Comparison of ENCODE assay signal across 8 mouse cellular contexts in genomic region chr17:23592208-23592925, GRCm38 (mm10). TPM values are rescaled to one million over a fixed set of nuclear protein-coding genes. Genes with fewer than 3 reads are reported as not detected.
DNase-seq lines count a peak whose midpoint lies in the region; ATAC-seq and TF ChIP-seq lines count a peak whose summit lies in the region.

No protein-coding gene starts in this region.

- H3K27me3 ChIP-seq in G1E (ENCODE audit: insufficient read depth, low read length), result no peaks in the 10 kb centered on the region; the same call in 1 of the 2 replicates
- no peaks in the 10 kb centered on the region for H3K27me3 ChIP-seq in forebrain, embryonic 16.5 days (replicated peaks; ENCODE audit: control insufficient read depth, insufficient read depth, low read length)
- H3K27me3 ChIP-seq in lung, embryonic 14.5 days (ENCODE audit: insufficient read depth, low read length), result no peaks in the 10 kb centered on the region
- no peaks in the 10 kb centered on the region for H3K27me3 ChIP-seq in thymus, adult 2 months (ENCODE audit: control insufficient read depth, insufficient read depth, low read length)

- peak; percentile 94 for ATAC-seq in G1E (ENCODE audit: extremely low read depth, insufficient number of reproducible peaks, low FRiP score, poor library complexity, severe bottlenecking)
- peak; percentile 99 for ATAC-seq in forebrain, embryonic 16.5 days
- ATAC-seq in lung, embryonic 14.5 days (ENCODE audit: insufficient read depth), result peak; percentile 100

- intact Hi-C loops in heart, postnatal 36 days (cut with DNase I), result loop anchor here (2.0 kb wide), 1 partner anchor 28 kb away; the partner anchor contains the start of gene Zfp213

- H3K9me3 ChIP-seq in G1E (replicated peaks), result no peaks in the 10 kb centered on the region
- no peaks in the 10 kb centered on the region for H3K9me3 ChIP-seq in forebrain, embryonic 16.5 days (ENCODE audit: control insufficient read depth, low read length)
- H3K9me3 ChIP-seq in lung, embryonic 14.5 days (ENCODE audit: low read depth, low read length), result no peaks in the 10 kb centered on the region

- peak; percentile 47; the same call in 1 of the 2 replicates for TF ChIP-seq POLR2A in olfactory bulb, adult 2 months (IDR thresholded peaks at IDR 0.05; ENCODE audit: insufficient read depth, low read depth, low read length)
- no peak for TF ChIP-seq POLR2A in thymus, adult 2 months (IDR thresholded peaks at IDR 0.05; ENCODE audit: control insufficient read depth, extremely low read depth, insufficient read depth, low read length, poor library complexity)

- no peak for TF ChIP-seq CTCF in G1E (IDR thresholded peaks at IDR 0.05; ENCODE audit: low read depth, low read length)
- no peak for TF ChIP-seq CTCF in layer of hippocampus, adult 2 months (conservative IDR thresholded peaks at IDR 0.05)
- no peak for TF ChIP-seq CTCF in lung, embryonic 14.5 days (IDR thresholded peaks at IDR 0.05; ENCODE audit: low read depth)
- no peak for TF ChIP-seq CTCF in olfactory bulb, adult 2 months (IDR thresholded peaks at IDR 0.05; ENCODE audit: insufficient read depth, low read depth, low read length)
- no peak for TF ChIP-seq CTCF in thymus, adult 2 months (IDR thresholded peaks at IDR 0.05; ENCODE audit: borderline replicate concordance, control insufficient read depth, extremely low read depth, insufficient read depth, low read length, poor library complexity)

- H3K9ac ChIP-seq in forebrain, embryonic 16.5 days (replicated peaks; ENCODE audit: low read depth, low read length), result peak overlapping the region; percentile 68
- H3K9ac ChIP-seq in lung, embryonic 14.5 days, result peak overlapping the region; percentile 67

- H3K4me2 ChIP-seq in forebrain, embryonic 16.5 days (ENCODE audit: low read length), result peak overlapping the region; percentile 82
- peak overlapping the region; percentile 90 for H3K4me2 ChIP-seq in lung, embryonic 14.5 days

- peaks cover 9% of the 10 kb centered on the region for H3K4me1 ChIP-seq in G1E (ENCODE audit: insufficient read depth, low read depth, low read length)
- peaks cover 11% of the 10 kb centered on the region for H3K4me1 ChIP-seq in forebrain, embryonic 16.5 days (replicated peaks; ENCODE audit: control insufficient read depth, insufficient read depth, low read length)
- H3K4me1 ChIP-seq in lung, embryonic 14.5 days (ENCODE audit: insufficient read depth), result 0 out of 2 replicates have a peak, but pooled peaks cover 5% of the 10 kb centered on the region
- peaks cover 4% of the 10 kb centered on the region; the same call in 1 of the 2 replicates for H3K4me1 ChIP-seq in olfactory bulb, adult 2 months (ENCODE audit: control insufficient read depth, insufficient read depth, low read length)
- H3K4me1 ChIP-seq in thymus, adult 2 months (replicated peaks; ENCODE audit: control insufficient read depth, insufficient read depth, low read length), result peaks cover 7% of the 10 kb centered on the region

- peak; percentile 63 for DNase-seq in G1E (ENCODE audit: low spot score)
- DNase-seq in cerebellum, adult 18-20 months, result peak; percentile 99
- DNase-seq in heart, postnatal 36 days, result peak; percentile 85 to 89
- peak; percentile 94 to 95 for DNase-seq in layer of hippocampus, adult 2 months (ENCODE audit: low spot score in 2 of 2)
- DNase-seq in lung, embryonic 14.5 days, result peak; percentile 99
- DNase-seq in thymus, adult 2 months, result peak; percentile 89

- H3K27ac ChIP-seq in forebrain, embryonic 16.5 days (ENCODE audit: low read length), result peak overlapping the region; percentile 77
- peak overlapping the region; percentile 91 for H3K27ac ChIP-seq in layer of hippocampus, adult 2 months
- peak overlapping the region; percentile 70 for H3K27ac ChIP-seq in lung, embryonic 14.5 days (ENCODE audit: low read depth)
- H3K27ac ChIP-seq in olfactory bulb, adult 2 months (ENCODE audit: insufficient read depth, low read depth, low read length), result peak overlapping the region; percentile 68
- H3K27ac ChIP-seq in thymus, adult 2 months (ENCODE audit: control insufficient read depth, insufficient read depth, low read length), result no peak overlapping the region

- WGBS in forebrain, embryonic 16.5 days, result 6% methylated on average over 34 of the region's 34 CpGs
- WGBS in lung, embryonic 14.5 days, result 6% methylated on average over 34 of the region's 34 CpGs
- 4% methylated on average over 34 of the region's 34 CpGs for WGBS in olfactory bulb, adult 2 months
- WGBS in thymus, adult 2 months, result 9% methylated on average over 34 of the region's 34 CpGs

- no peaks in the 10 kb centered on the region for H3K36me3 ChIP-seq in G1E (replicated peaks)
- H3K36me3 ChIP-seq in forebrain, embryonic 16.5 days (ENCODE audit: control insufficient read depth, insufficient read depth), result no peaks in the 10 kb centered on the region
- H3K36me3 ChIP-seq in lung, embryonic 14.5 days (ENCODE audit: insufficient read depth), result no peaks in the 10 kb centered on the region
- H3K36me3 ChIP-seq in thymus, adult 2 months (ENCODE audit: control insufficient read depth, insufficient read depth, low read length), result no peaks in the 10 kb centered on the region

- H3K4me3 ChIP-seq in G1E (ENCODE audit: low read depth, low read length), result peak overlapping the region; percentile 64
- H3K4me3 ChIP-seq in forebrain, embryonic 16.5 days (replicated peaks; ENCODE audit: low read length), result peak overlapping the region; percentile 54
- H3K4me3 ChIP-seq in layer of hippocampus, adult 2 months, result peak overlapping the region; percentile 66
- peak overlapping the region; percentile 50 for H3K4me3 ChIP-seq in lung, embryonic 14.5 days (ENCODE audit: low read depth, low read length)
- H3K4me3 ChIP-seq in olfactory bulb, adult 2 months (ENCODE audit: insufficient read depth, low read depth, low read length), result peak overlapping the region; percentile 45
- H3K4me3 ChIP-seq in thymus, adult 2 months (ENCODE audit: control insufficient read depth, insufficient read depth, low read length), result peak overlapping the region; percentile 50

RNA-seq across cellular contexts. Expression of gene Zfp13, which starts 6.9 kb away (rescaled TPM):
- not detected in 2 replicates for total RNA-seq in G1E (2014; fragmentation: Nextera tagmentation)
- total RNA-seq in G1E (2017), result not detected in 2 replicates
- polyA plus RNA-seq in G1E (2012), result 0.12 and 0.14 TPM in 2 replicates
- polyA plus RNA-seq in forebrain, embryonic 16.5 days (2015; fragmentation: Nextera tagmentation; extraction: Ambion mirVana), result 26.2 and 28.5 TPM in 2 replicates
- total RNA-seq in heart, postnatal 36 days (2021), result 1 to 10 TPM; 2.4 to 4.1 TPM
- 10 to 100 TPM; 30.1 to 33.6 TPM for total RNA-seq in layer of hippocampus, adult 2 months (2021)
- 12.3 and 15.6 TPM in 2 replicates for polyA plus RNA-seq in lung, embryonic 14.5 days (2014; fragmentation: Nextera tagmentation; extraction: Ambion mirVana)
- not detected in 2 replicates for polyA plus RNA-seq in olfactory bulb, adult 2 months (2012; ENCODE audit: insufficient read depth, insufficient read length, low replicate concordance, missing spikeins)
- polyA plus RNA-seq in thymus, adult 2 months (2012; rRNA removed), result 2.5 and 3.0 TPM in 2 replicates

RNA-seq across cellular contexts. Expression of gene Zscan10, which starts 8.3 kb away (rescaled TPM):
- total RNA-seq in G1E (2014; fragmentation: Nextera tagmentation) (0.29 and 0.45 TPM in 2 replicates), G1E (2017) (0.12 and 0.44 TPM in 2 replicates)
- polyA plus RNA-seq in G1E (2012), result 0.09 and 0.10 TPM in 2 replicates
- polyA plus RNA-seq in forebrain, embryonic 16.5 days (2015; fragmentation: Nextera tagmentation; extraction: Ambion mirVana), result not detected in 2 replicates
- not detected for total RNA-seq in heart, postnatal 36 days (2021)
- not detected for total RNA-seq in layer of hippocampus, adult 2 months (2021)
- 0.53 and 0.74 TPM in 2 replicates for polyA plus RNA-seq in lung, embryonic 14.5 days (2014; fragmentation: Nextera tagmentation; extraction: Ambion mirVana)
- not detected in 2 replicates for polyA plus RNA-seq in olfactory bulb, adult 2 months (2012; ENCODE audit: insufficient read depth, insufficient read length, low replicate concordance, missing spikeins)
- polyA plus RNA-seq in thymus, adult 2 months (2012; rRNA removed), result 0.18 and 0.20 TPM in 2 replicates

RNA-seq across cellular contexts. Expression of gene Zfp213, which starts 28.3 kb away (rescaled TPM):
- total RNA-seq in G1E (2014; fragmentation: Nextera tagmentation), result 1.4 and 4.4 TPM in 2 replicates
- total RNA-seq in G1E (2017), result 4.2 and 5.3 TPM in 2 replicates
- 7.3 and 9.2 TPM in 2 replicates for polyA plus RNA-seq in G1E (2012)
- 19.0 and 19.1 TPM in 2 replicates for polyA plus RNA-seq in forebrain, embryonic 16.5 days (2015; fragmentation: Nextera tagmentation; extraction: Ambion mirVana)
- total RNA-seq in heart, postnatal 36 days (2021), result 1 to 10 TPM; 4.9 to 5.1 TPM
- total RNA-seq in layer of hippocampus, adult 2 months (2021), result 1 to 10 TPM; 5.7 to 6.9 TPM
- 21.8 and 24.7 TPM in 2 replicates for polyA plus RNA-seq in lung, embryonic 14.5 days (2014; fragmentation: Nextera tagmentation; extraction: Ambion mirVana)
- not detected in 2 replicates for polyA plus RNA-seq in olfactory bulb, adult 2 months (2012; ENCODE audit: insufficient read depth, insufficient read length, low replicate concordance, missing spikeins)
- polyA plus RNA-seq in thymus, adult 2 months (2012; rRNA removed), result 23.5 and 24.4 TPM in 2 replicates

RNA-seq across cellular contexts. Expression of gene Mmp25, which starts 52.7 kb away (rescaled TPM):
- total RNA-seq in G1E (2014; fragmentation: Nextera tagmentation) (not detected in 2 replicates), G1E (2017) (0.06 and 0.11 TPM in 2 replicates)
- polyA plus RNA-seq in G1E (2012), result not detected in 2 replicates
- 0.97 and 1.2 TPM in 2 replicates for polyA plus RNA-seq in forebrain, embryonic 16.5 days (2015; fragmentation: Nextera tagmentation; extraction: Ambion mirVana)
- total RNA-seq in heart, postnatal 36 days (2021), result under 1 TPM in 1 of 2 experiments, not detected in 1; 0.14 TPM
- total RNA-seq in layer of hippocampus, adult 2 months (2021), result under 1 TPM in 1 of 2 experiments, not detected in 1; 0.17 TPM
- 0.31 and 0.86 TPM in 2 replicates for polyA plus RNA-seq in lung, embryonic 14.5 days (2014; fragmentation: Nextera tagmentation; extraction: Ambion mirVana)
- not detected in 2 replicates for polyA plus RNA-seq in olfactory bulb, adult 2 months (2012; ENCODE audit: insufficient read depth, insufficient read length, low replicate concordance, missing spikeins)
- polyA plus RNA-seq in thymus, adult 2 months (2012; rRNA removed), result 7.2 and 7.4 TPM in 2 replicates
